Mouse (Mus musculus) G1E-ER4 (cell line): ENCODE measurements around the gene Dmwd. TPM values are rescaled to one million over a fixed set of nuclear protein-coding genes. Genes with fewer than 3 reads are reported as not detected.

Experiments used
- GATA1 ChIP-seq: IDR thresholded peaks from one replicate; pipeline ENCODE4 v1.8.0; 2012; ENCODE audit warnings: low read length, inconsistent platforms
- polyA plus RNA-seq: library from polyadenylated mRNA; stranded (reverse); fragments of >175 nt; gene quantifications from 2 replicates; pipeline ENCODE4 v1.2.3, GENCODE M21; 2012

Dmwd gene
- polyA plus RNA-seq, 1 experiment = 197 TPM

- no peak for TF ChIP-seq GATA1
These were observed 24.3 kb downstream of the Dmwd start for GRCm38 (mm10) chr7:19100290-19100689.

DNA sequence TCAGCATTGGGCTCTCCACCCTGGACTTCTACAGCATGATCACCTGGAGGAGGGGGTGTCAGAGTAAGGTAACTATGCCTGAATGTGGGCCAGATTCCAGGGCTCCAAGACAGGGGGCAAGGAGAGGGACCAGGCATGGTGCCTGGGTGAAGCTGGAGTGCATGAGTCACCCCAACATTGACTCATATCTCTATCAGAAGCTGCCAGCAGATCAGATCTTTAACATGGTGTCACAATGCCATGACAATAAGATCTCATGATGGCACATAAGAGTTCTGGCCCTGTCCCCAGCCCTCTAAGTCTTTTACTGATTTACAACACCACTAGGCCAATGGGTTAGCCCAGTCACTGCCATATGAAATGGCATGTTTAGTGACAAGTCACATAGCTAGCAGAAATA is 27.7 kb downstream of the Dmwd start:
- TF ChIP-seq GATA1 = no peak

DNA sequence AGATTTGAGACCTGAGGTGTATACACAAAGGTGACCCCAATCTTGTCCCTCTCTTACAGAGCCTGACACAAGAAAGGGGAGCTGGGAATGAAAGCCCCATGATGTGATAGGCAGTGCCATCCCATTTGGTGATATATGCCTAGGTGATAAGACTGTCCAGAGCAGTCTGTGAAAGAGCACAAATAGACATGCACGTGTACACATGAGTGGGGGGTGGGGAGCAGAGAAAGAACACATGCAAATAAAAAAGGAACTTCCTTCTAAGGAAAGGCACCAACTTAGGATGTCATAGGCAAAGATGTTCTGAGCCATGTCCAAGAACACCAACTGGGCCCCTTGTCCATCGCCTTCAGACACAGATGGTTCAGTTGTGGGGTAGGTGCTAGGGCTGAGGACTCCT is 28.5 kb downstream of the Dmwd start:
- no peak for TF ChIP-seq GATA1

DNA sequence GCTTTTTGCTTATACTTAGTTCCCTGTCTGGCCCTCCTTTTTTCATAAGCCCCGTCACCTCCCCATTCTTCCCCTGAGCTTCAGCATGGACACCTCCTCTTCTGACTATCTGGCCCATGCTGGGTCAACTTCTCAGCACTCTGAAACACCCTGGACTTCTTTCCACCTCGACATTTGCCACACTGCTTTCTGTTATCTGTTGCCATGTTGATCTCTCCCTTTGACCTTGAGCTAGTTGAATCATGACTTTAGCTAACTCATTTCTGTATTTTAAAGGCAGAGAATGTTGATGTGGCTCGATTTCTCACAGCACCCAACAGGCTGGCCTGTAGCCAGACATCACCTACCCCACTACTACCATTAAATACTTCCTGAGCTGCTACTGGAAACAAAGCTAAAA is 31.4 kb downstream of the Dmwd start:
- no peak for TF ChIP-seq GATA1

- TF ChIP-seq GATA1 = no peak
These were observed 33.5 kb downstream of the Dmwd start for GRCm38 (mm10) chr7:19109565-19109964.

DNA sequence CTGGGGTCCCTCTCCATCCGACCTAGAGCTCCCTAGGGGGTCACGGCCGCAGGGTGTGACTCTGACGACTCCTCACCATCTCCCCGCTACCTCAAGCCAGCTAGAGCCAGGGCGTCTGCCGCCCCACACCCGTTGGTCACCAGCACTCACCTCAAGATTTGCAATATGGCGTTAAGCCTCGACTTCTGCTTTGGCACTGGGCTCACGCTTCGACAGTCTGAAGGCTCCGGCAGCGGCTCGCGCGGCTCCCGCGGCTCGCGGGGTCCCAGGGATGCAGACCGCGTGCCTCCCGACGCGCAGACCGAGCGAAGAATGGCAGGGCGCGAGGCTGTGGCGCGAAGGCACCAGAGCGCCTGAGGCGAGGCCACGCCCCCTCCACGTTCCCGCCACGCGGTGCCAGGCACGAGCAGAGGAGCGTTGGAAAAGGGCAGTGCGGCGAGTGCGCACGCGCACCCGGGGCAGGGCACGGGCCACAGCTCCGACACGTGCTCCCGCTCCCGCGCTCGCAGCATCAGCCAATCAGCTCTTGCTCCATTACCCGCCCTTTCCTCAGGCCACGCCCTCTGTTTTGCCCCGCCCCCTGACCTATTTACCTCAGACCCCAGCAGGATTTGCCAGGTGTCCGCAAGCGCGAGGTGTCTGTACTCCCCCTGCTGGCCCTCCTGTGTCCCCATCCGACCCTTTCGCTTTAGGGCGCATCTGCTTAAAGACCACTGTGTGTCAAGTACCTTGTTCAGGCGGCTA is 42.2 kb downstream of the Dmwd start, which contains the start of gene Gm4969:
Gene Gm4969 (minus strand): TSS at position 341 of the 744 bp plus-strand sequence.
- no peak for TF ChIP-seq GATA1

DNA sequence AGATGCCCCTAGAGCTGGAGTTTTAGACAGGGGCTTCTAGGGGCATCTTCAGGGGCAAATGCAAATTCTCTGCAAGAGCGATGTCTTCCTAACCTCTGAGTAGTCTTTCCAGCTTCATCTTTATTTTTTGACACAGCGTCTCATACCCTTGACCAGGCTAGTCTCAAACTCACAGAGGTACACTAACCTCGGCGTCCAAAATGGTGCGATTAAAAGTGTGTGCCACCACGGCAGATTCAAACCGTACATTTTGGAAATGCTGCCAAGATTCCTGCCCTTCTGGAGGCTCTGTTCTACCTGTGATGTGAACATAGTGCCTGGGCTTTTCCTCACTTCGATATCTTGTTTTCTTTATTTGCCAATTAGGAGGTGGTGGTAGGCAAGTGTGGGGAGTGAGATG is 43.1 kb downstream of the Dmwd start:
- TF ChIP-seq GATA1 = no peak

GRCm38 (mm10) chr7:19119631-19120429 is 43.8 kb downstream of the Dmwd start, which contains the start of gene Fbxo46:
Fbxo46 (plus strand) TSS chr7:19119859.
- no peak for TF ChIP-seq GATA1

GRCm38 (mm10) chr7:19121686-19122085 is 45.7 kb downstream of the Dmwd start:
- TF ChIP-seq GATA1 = no peak

GRCm38 (mm10) chr7:19124713-19125112 is 48.7 kb downstream of the Dmwd start:
- no peak for TF ChIP-seq GATA1

DNA sequence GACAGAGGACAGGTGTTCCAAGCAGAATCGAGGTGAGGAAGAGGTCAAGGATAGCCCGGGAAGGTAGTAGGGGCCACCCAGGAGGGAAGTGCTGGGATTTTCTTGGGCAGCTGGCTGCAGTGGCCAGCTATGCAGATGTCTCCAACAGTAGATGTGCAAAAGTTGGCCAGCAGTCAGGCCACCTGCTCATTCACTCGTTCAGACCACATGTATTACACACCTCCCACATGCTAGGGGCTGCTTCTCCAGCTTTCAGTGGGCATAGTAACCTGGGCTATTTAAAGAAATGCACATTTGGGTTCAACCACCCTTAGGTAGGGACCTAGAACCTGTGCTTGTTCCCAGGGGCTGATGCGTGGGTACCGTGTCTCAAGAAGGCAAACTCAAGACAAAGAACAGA is 51.7 kb downstream of the Dmwd start:
- TF ChIP-seq GATA1 = no peak

- no peak for TF ChIP-seq GATA1
These were observed 53.4 kb downstream of the Dmwd start for GRCm38 (mm10) chr7:19129396-19129795.

DNA sequence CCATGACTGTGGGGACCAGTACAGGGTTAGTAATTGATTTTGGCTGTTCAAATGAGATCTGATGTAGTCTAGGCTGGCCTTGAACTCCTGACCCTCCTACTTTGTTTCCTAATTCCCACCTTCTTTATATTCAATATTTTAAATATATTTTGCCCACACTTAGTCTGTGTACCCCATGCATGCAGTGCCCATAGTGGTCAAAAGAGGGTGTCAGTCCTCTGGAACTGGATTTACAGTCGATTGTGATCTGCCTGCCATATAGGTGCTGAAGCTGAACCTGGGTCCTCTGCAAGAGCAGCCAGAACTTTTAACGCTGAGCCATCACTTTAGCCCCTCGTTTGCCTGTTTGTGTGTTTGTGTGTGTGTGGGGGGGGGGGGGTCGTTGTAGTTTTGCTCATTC is 54.6 kb downstream of the Dmwd start:
- no peak for TF ChIP-seq GATA1

GRCm38 (mm10) chr7:19131324-19131848 is 55.4 kb downstream of the Dmwd start:
- no peak for TF ChIP-seq GATA1

Other genes with a start within 250 kb of the Dmwd start
- gene Mill2, start 236.3 kb upstream of the Dmwd start, polyA plus RNA-seq = not detected in 2 replicates
- gene Pglyrp1, start 204.9 kb upstream of the Dmwd start, polyA plus RNA-seq = not detected in 2 replicates
- 81.8 and 103 TPM in 2 replicates for gene Ccdc61, start 165.8 kb upstream of the Dmwd start, polyA plus RNA-seq
- not detected in 2 replicates for gene Nova2, start 150.3 kb upstream of the Dmwd start, polyA plus RNA-seq
- not detected in 2 replicates for gene Nanos2, start 88.8 kb upstream of the Dmwd start, polyA plus RNA-seq
- 32.1 and 38.6 TPM in 2 replicates for gene Mypop, start 85.0 kb upstream of the Dmwd start, polyA plus RNA-seq
- 175 and 217 TPM in 2 replicates for gene Irf2bp1, start 72.2 kb upstream of the Dmwd start, polyA plus RNA-seq
- 0.04 TPM in 1 of 2 replicates, not detected in the other for gene Foxa3, start 52.7 kb upstream of the Dmwd start, polyA plus RNA-seq
- 336 and 348 TPM in 2 replicates for gene Sympk, start 51.9 kb upstream of the Dmwd start, polyA plus RNA-seq
- gene Rsph6a, start 21.5 kb upstream of the Dmwd start, polyA plus RNA-seq = 0.04 and 0.06 TPM in 2 replicates
- 71.8 and 88.9 TPM in 2 replicates for gene Dmpk, start 7.6 kb downstream of the Dmwd start, polyA plus RNA-seq
- 20.3 and 21.4 TPM in 2 replicates for gene Six5, start 18.4 kb downstream of the Dmwd start, polyA plus RNA-seq
- not detected in 2 replicates for gene Gm4969, start 42.1 kb downstream of the Dmwd start, polyA plus RNA-seq
- gene Fbxo46, start 43.6 kb downstream of the Dmwd start, polyA plus RNA-seq = 26.5 and 28.7 TPM in 2 replicates
- gene Qpctl, start 73.1 kb downstream of the Dmwd start, polyA plus RNA-seq = 11.6 and 11.8 TPM in 2 replicates
- gene Snrpd2, start 73.5 kb downstream of the Dmwd start, polyA plus RNA-seq = 80.6 and 135 TPM in 2 replicates
- gene Gipr, start 89.9 kb downstream of the Dmwd start, polyA plus RNA-seq = 2.0 and 3.0 TPM in 2 replicates
- 26.9 and 30.2 TPM in 2 replicates for gene Eml2, start 100.2 kb downstream of the Dmwd start, polyA plus RNA-seq
- 0.11 and 0.17 TPM in 2 replicates for gene Gpr4, start 136.3 kb downstream of the Dmwd start, polyA plus RNA-seq
- 15.7 and 17.2 TPM in 2 replicates for gene Opa3, start 152.1 kb downstream of the Dmwd start, polyA plus RNA-seq
- gene Vasp, start 195.6 kb downstream of the Dmwd start, polyA plus RNA-seq = 588 and 783 TPM in 2 replicates
- gene Ppm1n, start 203.8 kb downstream of the Dmwd start, polyA plus RNA-seq = not detected in 2 replicates
- 0.65 and 0.72 TPM in 2 replicates for gene Rtn2, start 206.4 kb downstream of the Dmwd start, polyA plus RNA-seq
- 0.52 and 0.54 TPM in 2 replicates for gene Fosb, start 233.8 kb downstream of the Dmwd start, polyA plus RNA-seq